Mouse (Mus musculus): Measurements from ENCODE around the gene Cdk2. TPM values are rescaled to one million over a fixed set of nuclear protein-coding genes. Genes with fewer than 3 reads are reported as not detected.

Gene Cdk2
- total RNA-seq, 2 experiments from 2014 or later: 17.4 to 19.7 TPM

- no peak for DNase-seq
Measured at GRCm38 (mm10) chr10:128655254-128655653, 49.6 kb downstream of the Cdk2 start.

GRCm38 (mm10) chr10:128653866-128654265 lies 51.0 kb downstream of the Cdk2 start:
- DNase-seq: no peak

Other genes starting within 250 kb of the Cdk2 start
- gene Smarcc2, start 245.8 kb downstream of the Cdk2 start, total RNA-seq (2021): 100 to 1,000 TPM in 1 of 2 experiments, 10 to 100 TPM in 1; 97.5 to 104 TPM
- gene Myl6, start 210.9 kb downstream of the Cdk2 start, total RNA-seq (2021): 100 to 1,000 TPM; 812 to 946 TPM
- gene Myl6b, start 206.3 kb downstream of the Cdk2 start, total RNA-seq (2021): 1 to 10 TPM; 5.6 to 6.1 TPM
- 10 to 100 TPM; 22.7 to 28.8 TPM for gene Esyt1, start 179.2 kb downstream of the Cdk2 start, total RNA-seq (2021)
- 10 to 100 TPM; 11.9 to 15.2 TPM for gene Zc3h10, start 157.3 kb downstream of the Cdk2 start, total RNA-seq (2021)
- 1,000 to 10,000 TPM; 2,845 to 2,862 TPM for gene Rpl41, start 155.7 kb downstream of the Cdk2 start, total RNA-seq (2021)
- gene Pa2g4, start 139.0 kb downstream of the Cdk2 start, total RNA-seq (2021): 10 to 100 TPM; 83.1 to 89.4 TPM
- 1 to 10 TPM; 2.2 to 2.3 TPM for gene Erbb3, start 115.4 kb downstream of the Cdk2 start, total RNA-seq (2021)
- 100 to 1,000 TPM; 697 to 707 TPM for gene Rps26, start 78.3 kb downstream of the Cdk2 start, total RNA-seq (2021)
- 1 to 10 TPM; 1.5 to 2.2 TPM for gene Ikzf4, start 59.0 kb downstream of the Cdk2 start, total RNA-seq (2021)
- gene Suox, start 31.0 kb downstream of the Cdk2 start, total RNA-seq (2021): 10 to 100 TPM; 24.1 to 24.3 TPM
- gene Rab5b, start 8.8 kb downstream of the Cdk2 start, total RNA-seq (2021): 100 to 1,000 TPM; 111 to 125 TPM
- gene Pmel, start 836 bp downstream of the Cdk2 start, total RNA-seq (2021): 1 to 10 TPM in 1 of 2 experiments, under 1 TPM in 1; 0.82 to 1.4 TPM
- gene Dgka, start 39.8 kb upstream of the Cdk2 start, total RNA-seq (2021): 10 to 100 TPM; 16.2 to 20.2 TPM
- 10 to 100 TPM; 20.8 to 21.9 TPM for gene Pym1, start 42.9 kb upstream of the Cdk2 start, total RNA-seq (2021)
- gene Mmp19, start 85.9 kb upstream of the Cdk2 start, total RNA-seq (2021): 10 to 100 TPM; 39.7 to 57.0 TPM
- gene Dnajc14, start 99.0 kb upstream of the Cdk2 start, total RNA-seq (2021): 10 to 100 TPM; 60.1 to 77.1 TPM
- gene Tmem198b, start 99.3 kb upstream of the Cdk2 start, total RNA-seq (2021): 1 to 10 TPM; 7.6 to 8.9 TPM
- gene Sarnp, start 112.3 kb upstream of the Cdk2 start, total RNA-seq (2021): 10 to 100 TPM; 50.4 to 60.8 TPM
- 10 to 100 TPM; 41.8 to 43.8 TPM for gene Ormdl2, start 116.6 kb upstream of the Cdk2 start, total RNA-seq (2021)
- gene Gdf11, start 186.7 kb upstream of the Cdk2 start, total RNA-seq (2021): 1 to 10 TPM; 1.7 to 2.3 TPM
- gene Cd63, start 196.0 kb upstream of the Cdk2 start, total RNA-seq (2021): 100 to 1,000 TPM; 285 to 398 TPM
- gene Rdh5, start 217.9 kb upstream of the Cdk2 start, total RNA-seq (2021): 10 to 100 TPM; 12.0 to 14.0 TPM
- 100 to 1,000 TPM; 187 to 198 TPM for gene Bloc1s1, start 219.0 kb upstream of the Cdk2 start, total RNA-seq (2021)
- gene Itga7, start 228.8 kb upstream of the Cdk2 start, total RNA-seq (2021): 10 to 100 TPM; 10.4 to 16.0 TPM